Mouse (Mus musculus) liver, embryonic 15.5 days (tissue): ENCODE measurements at regions not wholly inside any gene's neighbourhood (a gene's known extent, or its start where the extent isn't known, plus 50 kb on each side); places are given as distances from the start of the nearest gene placed in this dataset.
"Not testable (repeated sequence)": the region's sequence is repeated elsewhere in the genome, so short reads cannot be mapped to it uniquely, and the experiment has no call there.

ENCODE experiments used
- ATAC-seq: fragments of 200-750 bp; cut with Nextera tagmentation; 2 replicates; pipeline ENCODE4 v1.8.0; 2017; ENCODE audit warnings: moderate number of reproducible peaks, mild to moderate bottlenecking, moderate library complexity; ENCODE audit not compliant: insufficient read depth
- H3K27ac ChIP-seq: fragments of 300-500 bp; sonication (generic); replicated peaks from 2 replicates; pipeline ENCODE4 v1.5.1; 2015; ENCODE audit warnings: mild to moderate bottlenecking, inconsistent platforms
- H3K27me3 ChIP-seq: fragments of 300-500 bp; sonication (generic); 2 replicates; pipeline ENCODE4 v1.6.1; 2015; ENCODE audit warnings: mild to moderate bottlenecking, inconsistent platforms
- H3K36me3 ChIP-seq: fragments of 300-500 bp; sonication (generic); replicated peaks from 2 replicates; pipeline ENCODE4 v1.6.1; 2015; ENCODE audit warnings: moderate library complexity, mild to moderate bottlenecking, inconsistent platforms
- H3K4me1 ChIP-seq: fragments of 300-500 bp; sonication (generic); replicated peaks from 2 replicates; pipeline ENCODE4 v1.6.1; 2015; ENCODE audit warnings: inconsistent platforms
- H3K4me2 ChIP-seq: fragments of 300-500 bp; sonication (generic); 2 replicates; pipeline ENCODE4 v1.6.1; 2015; ENCODE audit warnings: moderate library complexity, mild to moderate bottlenecking, inconsistent platforms
- H3K4me3 ChIP-seq: fragments of 300-500 bp; sonication (generic); replicated peaks from 2 replicates; pipeline ENCODE4 v1.5.1; 2015; ENCODE audit warnings: mild to moderate bottlenecking, inconsistent platforms
- H3K9ac ChIP-seq: fragments of 300-500 bp; sonication (generic); 2 replicates; pipeline ENCODE4 v1.6.1; 2015; ENCODE audit warnings: moderate library complexity, mild to moderate bottlenecking, inconsistent platforms
- H3K9me3 ChIP-seq: fragments of 300-500 bp; sonication (generic); replicated peaks from 2 replicates; pipeline ENCODE4 v1.6.1; 2016; ENCODE audit warnings: inconsistent platforms
- WGBS: fragments of 180-500 bp; shearing (Covaris S2); methylation state at CpG from one replicate; pipeline ENCODE4 v1.1.7; 2015; ENCODE audit warnings: mixed read lengths; ENCODE audit not compliant: insufficient replicate concordance; 5-methylcytosine and 5-hydroxymethylcytosine counted together

DNA sequence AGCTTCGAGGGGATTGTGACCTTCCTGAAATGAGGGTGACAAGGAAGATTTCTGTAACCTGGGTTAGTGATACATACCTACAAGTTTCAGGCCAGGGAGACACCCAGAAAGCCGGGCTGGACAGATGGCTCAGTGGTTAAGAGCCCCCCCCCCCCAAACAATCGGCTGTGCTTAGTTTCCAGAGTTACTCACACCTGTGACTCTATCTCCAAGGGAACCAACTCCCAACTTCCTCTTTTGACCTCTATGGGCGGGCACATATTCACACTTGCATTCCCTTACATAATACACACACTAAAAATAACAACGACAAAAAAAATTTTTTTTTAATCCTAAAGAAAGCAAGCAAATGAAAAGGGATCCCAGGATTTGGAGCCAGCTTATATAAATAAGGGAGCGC is 283.0 kb upstream of the Arglu1 start:
- WGBS = 20% methylated on average over 6 of the region's 6 CpGs
- no peak for ATAC-seq
- Histone ChIP-seq H3K36me3 (no peaks in the 10 kb centered on the region), H3K9ac (no peak overlapping the region), H3K4me2 (no peak overlapping the region), H3K27ac (no peak overlapping the region), H3K4me1 (no peaks in the 10 kb centered on the region), H3K9me3 (no peaks in the 10 kb centered on the region), H3K27me3 (no peaks in the 10 kb centered on the region), H3K4me3 (no peak overlapping the region)

DNA sequence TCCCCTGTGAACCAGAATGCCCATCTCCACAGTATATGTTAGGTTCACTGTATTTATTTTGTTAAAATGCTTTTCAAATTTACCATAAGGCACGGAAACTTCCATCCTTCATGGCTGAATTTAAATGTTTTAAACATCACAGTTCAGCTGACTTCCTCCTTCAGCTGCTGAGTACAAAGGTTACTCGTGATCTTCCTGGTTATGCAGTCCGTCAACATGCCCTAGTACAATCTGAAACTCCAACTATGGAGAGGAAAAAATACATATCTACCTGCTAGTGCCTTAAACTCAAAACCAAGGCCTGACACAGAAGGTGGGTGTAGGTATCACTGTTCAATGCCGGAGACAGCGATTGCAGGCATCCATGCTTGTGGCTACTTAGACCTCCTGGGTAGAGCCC is 280.5 kb upstream of the Arglu1 start:
- Histone ChIP-seq H3K9me3 (no peaks in the 10 kb centered on the region), H3K4me2 (no peak overlapping the region), H3K4me1 (no peaks in the 10 kb centered on the region), H3K27me3 (no peaks in the 10 kb centered on the region), H3K9ac (no peak overlapping the region), H3K36me3 (no peaks in the 10 kb centered on the region), H3K4me3 (no peak overlapping the region), H3K27ac (no peak overlapping the region)
- no peak for ATAC-seq
- WGBS = 54% methylated on average over 5 of the region's 5 CpGs

DNA sequence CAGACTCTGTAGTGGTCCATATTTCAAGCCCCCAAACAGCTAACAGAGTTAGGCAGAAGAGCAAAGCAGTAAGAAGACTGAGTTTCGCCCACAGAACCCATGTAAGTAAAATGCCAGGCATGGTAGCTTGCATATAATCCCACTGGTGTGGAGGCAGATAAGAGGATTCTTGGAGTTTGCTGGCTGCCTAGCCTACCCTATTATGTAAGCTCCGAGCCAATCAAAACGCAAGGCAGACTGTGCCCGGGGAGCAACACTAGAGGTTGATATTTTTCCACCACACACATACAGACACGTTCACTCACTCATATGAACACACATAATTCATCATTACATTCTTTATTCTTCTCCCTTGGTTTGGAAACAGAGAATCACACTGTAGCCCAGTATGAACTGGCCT is 280.0 kb upstream of the Arglu1 start:
- WGBS = 63% methylated on average over 5 of the region's 5 CpGs
- ATAC-seq = no peak
- Histone ChIP-seq H3K4me3 (no peak overlapping the region), H3K4me2 (no peak overlapping the region), H3K27ac (no peak overlapping the region), H3K27me3 (no peaks in the 10 kb centered on the region), H3K36me3 (no peaks in the 10 kb centered on the region), H3K9me3 (no peaks in the 10 kb centered on the region), H3K9ac (no peak overlapping the region), H3K4me1 (no peaks in the 10 kb centered on the region)

DNA sequence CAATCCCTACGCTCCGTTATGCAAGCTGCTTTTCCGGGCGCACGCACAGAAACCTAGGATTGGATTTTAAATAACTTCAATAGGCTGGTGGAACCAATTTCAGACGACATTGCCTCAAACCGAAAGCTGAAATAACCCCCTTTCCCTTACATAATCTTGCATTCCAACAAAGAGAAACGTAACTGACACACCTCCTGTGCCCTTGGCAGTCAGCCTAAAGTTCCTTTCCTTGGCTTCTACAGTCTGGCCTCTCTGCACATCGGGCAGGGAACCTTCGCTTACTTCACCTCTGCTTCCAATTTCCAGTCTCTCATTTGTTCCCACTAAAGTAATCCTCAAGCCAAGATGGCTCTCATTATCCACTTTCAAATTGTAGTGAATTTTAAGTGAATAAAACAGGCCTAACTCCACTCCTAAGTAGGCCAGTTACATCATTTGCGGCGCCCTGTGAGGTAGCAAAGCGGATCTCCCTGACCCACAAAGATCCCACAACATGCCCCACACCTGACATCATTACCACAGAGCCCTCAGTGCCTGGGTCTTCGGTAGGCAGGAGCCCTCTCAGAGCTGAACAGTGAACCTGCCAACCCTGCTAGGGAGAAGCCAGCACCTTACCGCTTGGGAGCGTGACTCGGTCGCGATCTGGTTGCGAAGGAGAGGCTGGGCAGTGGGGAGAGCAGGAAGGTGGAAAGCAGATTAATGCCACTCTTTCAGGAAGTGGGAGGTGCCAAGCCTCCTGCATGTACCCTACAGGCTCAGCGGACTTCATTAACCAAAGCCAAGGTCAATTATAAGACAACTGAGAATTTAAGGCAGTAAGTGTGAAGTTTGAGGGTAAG is 279.0 kb upstream of the Arglu1 start:
- H3K4me1 ChIP-seq = no peaks in the 10 kb centered on the region
- H3K27ac ChIP-seq = no peak overlapping the region
- no peak overlapping the region for H3K4me2 ChIP-seq
- no peak overlapping the region for H3K9ac ChIP-seq
- no peaks in the 10 kb centered on the region for H3K27me3 ChIP-seq
- H3K4me3 ChIP-seq = no peak overlapping the region
- no peaks in the 10 kb centered on the region for H3K36me3 ChIP-seq
- no peak for ATAC-seq
- H3K9me3 ChIP-seq = no peaks in the 10 kb centered on the region
- 70% methylated on average over 21 of the region's 21 CpGs for WGBS

DNA sequence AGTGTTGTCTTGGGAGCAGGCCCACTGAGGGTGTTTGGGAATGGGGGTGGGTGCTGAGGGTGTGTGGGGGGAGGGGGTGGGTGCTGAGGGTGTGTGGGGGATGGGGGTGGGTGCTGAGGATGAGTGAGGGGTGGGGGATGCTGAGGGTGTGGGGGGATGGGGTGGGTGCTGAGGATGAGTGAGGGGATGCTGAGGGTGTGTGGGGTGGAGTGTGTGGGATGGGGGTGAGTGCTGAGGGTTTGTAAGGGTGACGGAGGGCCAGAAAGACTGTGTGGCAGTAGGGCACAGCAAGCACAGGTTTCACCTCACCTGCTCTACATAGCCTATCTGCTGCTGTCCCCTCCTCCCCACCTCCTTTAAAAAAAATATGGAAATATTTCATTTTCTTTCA is 276.3 kb upstream of the Arglu1 start:
- Histone ChIP-seq H3K9me3 (no peaks in the 10 kb centered on the region), H3K27me3 (no peaks in the 10 kb centered on the region), H3K36me3 (no peaks in the 10 kb centered on the region), H3K4me3 (no peak overlapping the region), H3K27ac (no peak overlapping the region), H3K9ac (no peak overlapping the region), H3K4me1 (no peaks in the 10 kb centered on the region), H3K4me2 (no peak overlapping the region)
- ATAC-seq = no peak
- WGBS = 75% methylated on average over 1 of the region's 1 CpGs

DNA sequence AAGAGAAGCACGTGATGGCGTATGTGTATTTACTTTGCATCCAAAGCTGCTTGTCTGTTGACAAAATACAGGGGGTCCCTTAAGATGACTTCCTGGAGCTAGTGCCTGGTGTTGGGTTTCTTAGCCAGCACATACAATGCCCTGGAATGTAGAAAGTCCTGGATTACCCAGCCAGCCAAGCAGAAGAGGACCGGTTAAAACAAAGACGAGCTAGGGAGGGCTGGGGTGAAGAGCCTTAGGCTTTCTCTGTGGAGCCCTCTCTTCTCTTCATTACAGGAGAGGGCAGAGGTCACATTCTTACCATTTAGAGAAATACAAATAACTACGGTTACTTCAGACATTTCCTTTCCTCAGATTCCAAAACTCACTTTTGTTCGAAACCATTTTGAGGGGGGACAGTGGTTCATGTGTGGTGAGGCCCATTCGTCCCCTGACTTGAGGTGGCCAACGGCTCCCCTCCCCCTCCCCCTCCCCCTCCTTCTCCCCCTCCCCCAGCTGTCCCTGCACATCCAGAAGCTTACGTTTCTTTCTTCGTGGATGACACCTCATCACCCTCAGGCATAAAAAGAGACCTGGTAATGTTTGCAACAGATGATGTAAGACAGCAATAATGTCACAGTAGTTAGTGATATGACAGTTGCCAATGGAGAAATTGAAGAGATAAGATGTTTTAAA is 275.8 kb upstream of the Arglu1 start:
- H3K4me3 ChIP-seq = no peak overlapping the region
- no peak overlapping the region for H3K4me2 ChIP-seq
- no peaks in the 10 kb centered on the region for H3K4me1 ChIP-seq
- no peaks in the 10 kb centered on the region for H3K36me3 ChIP-seq
- H3K9me3 ChIP-seq = no peaks in the 10 kb centered on the region
- no peak overlapping the region for H3K9ac ChIP-seq
- no peak overlapping the region for H3K27ac ChIP-seq
- no peak for ATAC-seq
- H3K27me3 ChIP-seq = no peaks in the 10 kb centered on the region
- 58% methylated on average over 10 of the region's 10 CpGs for WGBS

DNA sequence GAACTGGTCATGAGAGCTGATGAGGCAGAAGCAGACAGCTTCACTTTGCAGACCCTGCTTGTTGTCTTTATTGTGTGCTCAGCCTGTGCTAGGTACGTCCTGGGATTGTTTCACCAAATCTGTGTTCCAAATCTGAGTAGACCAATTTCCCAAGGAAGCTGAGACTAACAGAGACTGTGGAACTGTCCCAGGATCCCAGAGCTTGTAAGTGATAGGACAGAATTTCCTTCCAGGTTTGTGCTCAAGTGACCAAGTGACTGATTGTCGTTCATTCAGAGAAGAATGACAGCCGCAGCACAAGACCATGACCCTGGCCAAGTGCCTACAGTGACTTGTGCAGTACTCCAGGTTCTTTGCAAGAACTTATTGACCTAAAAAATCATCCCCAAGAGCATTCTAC is 269.9 kb upstream of the Arglu1 start:
- ATAC-seq = no peak
- H3K4me3 ChIP-seq = no peak overlapping the region
- WGBS = 47% methylated on average over 3 of the region's 3 CpGs

DNA sequence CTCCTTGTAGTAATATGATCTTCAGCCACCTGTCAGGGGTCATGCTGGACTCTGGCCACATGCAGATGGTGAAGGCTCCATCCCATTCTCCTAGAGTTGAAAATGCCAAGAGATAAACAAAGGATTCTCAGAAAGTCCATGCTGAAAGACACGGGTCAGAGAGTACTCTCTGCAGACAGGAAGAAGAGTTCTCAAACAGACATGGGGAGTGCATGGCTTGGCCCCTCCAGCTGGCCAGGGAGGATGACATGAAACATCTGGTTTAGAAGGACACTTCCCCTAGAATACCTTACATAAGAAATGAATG is 269.4 kb upstream of the Arglu1 start:
- WGBS = 14% methylated on average over 1 of the region's 1 CpGs
- H3K4me2 ChIP-seq = no peak overlapping the region
- no peak overlapping the region for H3K4me3 ChIP-seq
- no peaks in the 10 kb centered on the region for H3K4me1 ChIP-seq
- no peaks in the 10 kb centered on the region for H3K27me3 ChIP-seq
- no peaks in the 10 kb centered on the region for H3K36me3 ChIP-seq
- H3K9ac ChIP-seq = no peak overlapping the region
- ATAC-seq = no peak
- no peak overlapping the region for H3K27ac ChIP-seq
- no peaks in the 10 kb centered on the region for H3K9me3 ChIP-seq

More for the DNA sequence above, 269.9 kb upstream of the Arglu1 start:
- Histone ChIP-seq H3K36me3 (no peaks in the 10 kb centered on the region), H3K9me3 (no peaks in the 10 kb centered on the region), H3K4me2 (no peak overlapping the region), H3K27me3 (no peaks in the 10 kb centered on the region), H3K9ac (no peak overlapping the region), H3K27ac (no peak overlapping the region), H3K4me1 (no peaks in the 10 kb centered on the region)

DNA sequence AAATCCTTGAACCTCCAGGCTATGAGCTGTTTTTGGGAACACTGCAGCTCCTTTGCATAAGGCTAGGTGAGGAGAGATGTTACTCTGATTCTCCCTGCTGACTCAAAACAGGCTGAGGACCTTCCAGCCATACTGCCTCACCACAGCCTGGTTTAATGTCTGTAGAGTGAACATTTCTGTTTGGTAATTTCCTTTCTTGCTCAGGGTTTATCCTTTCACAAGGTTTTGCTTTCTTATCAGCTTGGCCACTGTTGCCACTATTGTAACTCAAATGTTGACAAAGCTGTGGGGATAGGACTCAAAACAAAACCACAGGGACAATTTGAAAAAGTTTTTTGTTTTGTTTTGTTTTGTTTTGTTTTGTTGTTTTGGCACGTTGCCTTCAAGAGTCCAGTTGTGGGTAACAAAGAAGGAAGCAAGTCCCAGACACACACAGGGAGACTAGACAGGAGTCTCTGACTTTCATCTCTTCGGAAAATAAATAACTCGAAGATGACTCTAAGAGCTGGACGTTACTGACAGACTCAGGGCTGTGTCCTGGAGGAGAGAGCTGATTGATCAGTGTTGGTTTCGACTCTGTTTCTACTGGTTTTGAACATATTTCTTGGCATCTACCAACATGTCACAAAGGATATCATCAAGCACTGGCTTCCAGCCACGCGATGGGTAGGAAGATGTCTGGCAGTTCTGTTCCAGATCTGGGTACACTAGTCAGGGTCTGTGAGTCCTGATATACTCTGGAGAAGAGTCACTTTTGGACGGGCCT is 268.9 kb upstream of the Arglu1 start:
- Histone ChIP-seq H3K36me3 (no peaks in the 10 kb centered on the region), H3K27me3 (no peaks in the 10 kb centered on the region), H3K4me2 (no peak overlapping the region), H3K9ac (no peak overlapping the region), H3K27ac (no peak overlapping the region), H3K4me3 (no peak overlapping the region), H3K9me3 (no peaks in the 10 kb centered on the region), H3K4me1 (no peaks in the 10 kb centered on the region)
- WGBS = 32% methylated on average over 8 of the region's 8 CpGs
- ATAC-seq = no peak

DNA sequence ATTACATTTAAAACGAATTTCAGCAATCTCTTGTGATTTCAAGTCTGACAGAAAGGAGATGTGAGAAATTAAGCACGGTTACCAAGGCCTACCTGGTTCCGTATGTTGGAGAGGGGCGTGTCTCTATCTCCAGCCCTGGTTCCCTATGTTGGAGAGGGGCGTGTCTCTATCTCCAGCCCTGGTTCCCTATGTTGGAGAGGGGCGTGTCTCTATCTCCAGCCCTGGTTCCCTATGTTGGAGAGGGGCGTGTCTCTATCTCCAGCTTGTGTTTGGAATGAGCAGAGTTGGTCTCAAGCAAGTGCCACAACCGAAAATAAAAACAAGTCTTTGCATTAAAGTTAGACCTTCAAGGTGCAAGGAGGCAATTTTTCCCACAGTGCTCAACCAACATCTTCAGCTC is 267.8 kb upstream of the Arglu1 start:
- H3K4me3 ChIP-seq = not testable (repeated sequence)
- WGBS = 56% methylated on average over 8 of the region's 8 CpGs

DNA sequence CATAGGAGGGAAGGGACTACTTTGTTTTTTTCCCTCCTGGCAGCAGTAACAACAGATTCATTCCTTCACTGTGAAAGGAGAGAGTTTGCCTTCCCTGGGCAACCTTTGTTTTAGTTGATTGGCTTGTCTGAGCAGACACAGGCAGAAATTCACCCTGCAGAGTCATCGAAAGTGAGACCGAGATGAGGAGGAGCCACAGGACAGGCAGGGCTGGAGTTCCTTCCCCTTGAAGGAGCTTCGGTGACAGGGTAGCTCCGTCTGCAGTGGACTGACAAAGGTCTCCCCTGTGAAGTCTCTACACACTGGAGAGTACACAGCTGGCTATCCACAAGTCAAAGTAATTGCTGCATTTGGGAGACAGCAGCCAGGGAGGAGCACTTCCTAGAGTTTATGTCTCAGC is 261.9 kb upstream of the Arglu1 start:
- WGBS = 7% methylated on average over 4 of the region's 4 CpGs
- H3K27me3 ChIP-seq = no peaks in the 10 kb centered on the region
- no peak overlapping the region for H3K27ac ChIP-seq
- H3K9ac ChIP-seq = no peak overlapping the region
- ATAC-seq = no peak
- H3K36me3 ChIP-seq = no peaks in the 10 kb centered on the region
- H3K4me1 ChIP-seq = no peaks in the 10 kb centered on the region
- H3K4me2 ChIP-seq = no peak overlapping the region
- H3K9me3 ChIP-seq = no peaks in the 10 kb centered on the region
- no peak overlapping the region for H3K4me3 ChIP-seq

More for the DNA sequence above, 267.8 kb upstream of the Arglu1 start:
- H3K36me3 ChIP-seq, H3K9me3 ChIP-seq, H3K27ac ChIP-seq, ATAC-seq, H3K27me3 ChIP-seq, H3K4me2 ChIP-seq, H3K9ac ChIP-seq, H3K4me1 ChIP-seq: not testable (repeated sequence)
